In the genomic region with DNA sequence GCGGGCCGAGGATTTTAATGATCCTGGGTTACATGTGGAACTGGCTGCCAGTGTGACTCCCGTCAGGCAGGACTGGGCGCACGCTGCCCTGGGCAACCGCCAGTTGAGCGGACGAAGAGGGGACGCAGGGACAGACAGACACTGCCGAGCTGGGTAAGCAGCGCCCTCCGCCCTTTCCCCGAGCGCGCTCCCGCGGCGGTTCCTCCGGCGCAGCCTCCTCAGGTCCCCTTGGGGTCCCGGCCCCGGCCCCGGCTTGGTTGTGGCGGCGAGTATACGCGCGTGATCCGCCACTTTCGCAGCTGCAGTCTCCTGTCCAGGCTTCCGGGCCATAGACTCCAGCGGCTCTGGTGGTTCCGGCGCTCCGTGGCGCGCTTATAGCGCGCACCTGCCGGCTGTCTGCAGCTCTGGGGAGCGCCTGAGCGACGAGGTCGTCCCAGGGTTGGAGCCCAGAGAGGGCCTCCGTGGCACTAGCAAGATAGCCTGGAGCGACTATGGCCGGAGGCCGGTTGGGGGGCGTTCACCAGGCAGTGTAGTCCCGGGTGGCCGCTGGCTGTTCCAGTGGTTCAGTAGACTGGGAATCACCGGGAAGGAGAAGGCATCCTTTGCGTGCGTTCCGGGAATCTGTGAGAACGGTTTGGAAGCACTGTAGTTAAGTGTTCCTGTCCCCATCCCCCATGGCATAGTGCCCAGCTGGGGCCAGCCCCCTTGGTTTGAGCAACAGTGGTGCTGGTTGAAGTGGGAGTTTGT, we compare ENCODE assay signal across 8 mouse cellular contexts. TPM values are rescaled to one million over a fixed set of nuclear protein-coding genes. Genes with fewer than 3 reads are reported as not detected.
DNase-seq lines count a peak whose midpoint lies in the region; ATAC-seq lines count a peak whose summit lies in the region.

No protein-coding gene starts in this region.

- no peaks in the 10 kb centered on the region for H3K9me3 ChIP-seq in erythroblast, embryonic 14.5 days (ENCODE audit: control insufficient read depth, low read length)
- no peaks in the 10 kb centered on the region for H3K9me3 ChIP-seq in intestine, embryonic 14.5 days (ENCODE audit: control insufficient read depth, low read length)
- no peaks in the 10 kb centered on the region for H3K9me3 ChIP-seq in midbrain, embryonic 14.5 days (ENCODE audit: control insufficient read depth, low read length)
- no peaks in the 10 kb centered on the region for H3K9me3 ChIP-seq in stomach, embryonic 15.5 days

- DNase-seq in gastrocnemius, postnatal 25 days = peak; percentile 63
- DNase-seq in intestine, embryonic 14.5 days (ENCODE audit: low spot score) = peak; percentile 82
- DNase-seq in liver = peak; percentile 46
- peak; percentile 78 for DNase-seq in midbrain, embryonic 14.5 days

- peaks cover 12% of the 10 kb centered on the region for H3K27me3 ChIP-seq in erythroblast, embryonic 14.5 days (ENCODE audit: control insufficient read depth)
- H3K27me3 ChIP-seq in intestine, embryonic 14.5 days (replicated peaks; ENCODE audit: control insufficient read depth, insufficient read depth, low read length) = no peaks in the 10 kb centered on the region
- H3K27me3 ChIP-seq in midbrain, embryonic 14.5 days (ENCODE audit: control insufficient read depth, insufficient read depth, low read length) = no peaks in the 10 kb centered on the region
- H3K27me3 ChIP-seq in stomach, embryonic 15.5 days (replicated peaks) = no peaks in the 10 kb centered on the region

- ATAC-seq in erythroblast, adult 5-6 weeks (replicated peaks; ENCODE audit: low FRiP score, poor library complexity, severe bottlenecking) = no peak
- ATAC-seq in common myeloid progenitor, adult 5-6 weeks (replicated peaks; ENCODE audit: low read depth, poor library complexity, severe bottlenecking) = peak; percentile 16; the same call in 1 of the 2 replicates
- ATAC-seq in intestine, embryonic 14.5 days (replicated peaks; ENCODE audit: low FRiP score, low TSS enrichment, low read depth) = peak; percentile 60
- ATAC-seq in midbrain, embryonic 14.5 days (ENCODE audit: low FRiP score, low TSS enrichment) = peak; percentile 36
- ATAC-seq in stomach, embryonic 15.5 days (ENCODE audit: insufficient read depth, low FRiP score, low read depth) = peak; percentile 24

- H3K4me1 ChIP-seq in erythroblast, embryonic 14.5 days (ENCODE audit: control insufficient read depth) = peaks cover 29% of the 10 kb centered on the region
- peaks cover 31% of the 10 kb centered on the region for H3K4me1 ChIP-seq in intestine, embryonic 14.5 days (replicated peaks; ENCODE audit: control insufficient read depth, insufficient read depth, low read length)
- peaks cover 48% of the 10 kb centered on the region for H3K4me1 ChIP-seq in midbrain, embryonic 14.5 days (ENCODE audit: control insufficient read depth, insufficient read depth, low read length)
- peaks cover 28% of the 10 kb centered on the region; the same call in 1 of the 2 replicates for H3K4me1 ChIP-seq in stomach, embryonic 15.5 days

- peak overlapping the region; percentile 74 for H3K27ac ChIP-seq in intestine, embryonic 14.5 days (ENCODE audit: low read depth)
- H3K27ac ChIP-seq in midbrain, embryonic 14.5 days (replicated peaks; ENCODE audit: low read depth, low read length) = peak overlapping the region; percentile 89
- peak overlapping the region; percentile 82 for H3K27ac ChIP-seq in stomach, embryonic 15.5 days

- peak overlapping the region; percentile 81 for H3K4me3 ChIP-seq in erythroblast, embryonic 14.5 days (replicated peaks)
- H3K4me3 ChIP-seq in intestine, embryonic 14.5 days (ENCODE audit: low read depth, low read length) = peak overlapping the region; percentile 78
- peak overlapping the region; percentile 89 for H3K4me3 ChIP-seq in midbrain, embryonic 14.5 days (replicated peaks; ENCODE audit: low read depth, low read length)
- peak overlapping the region; percentile 74 for H3K4me3 ChIP-seq in stomach, embryonic 15.5 days (replicated peaks)

- H3K36me3 ChIP-seq in erythroblast, embryonic 14.5 days (ENCODE audit: control insufficient read depth) = no peaks in the 10 kb centered on the region
- H3K36me3 ChIP-seq in intestine, embryonic 14.5 days (ENCODE audit: control insufficient read depth, insufficient read depth, low read length) = no peaks in the 10 kb centered on the region
- no peaks in the 10 kb centered on the region for H3K36me3 ChIP-seq in midbrain, embryonic 14.5 days (ENCODE audit: control insufficient read depth, insufficient read depth, low read length)
- no peaks in the 10 kb centered on the region for H3K36me3 ChIP-seq in stomach, embryonic 15.5 days

- H3K9ac ChIP-seq in intestine, embryonic 14.5 days (ENCODE audit: low read length) = peak overlapping the region; percentile 65
- H3K9ac ChIP-seq in midbrain, embryonic 14.5 days (replicated peaks; ENCODE audit: low read length) = peak overlapping the region; percentile 88
- H3K9ac ChIP-seq in stomach, embryonic 15.5 days = peak overlapping the region; percentile 74

- peak overlapping the region; percentile 95 for H3K4me2 ChIP-seq in intestine, embryonic 14.5 days (ENCODE audit: low read length)
- peak overlapping the region; percentile 87 for H3K4me2 ChIP-seq in midbrain, embryonic 14.5 days (ENCODE audit: low read length)
- peak overlapping the region; percentile 97 for H3K4me2 ChIP-seq in stomach, embryonic 15.5 days

- WGBS in intestine, embryonic 14.5 days = under 1% methylated on average over 44 of the region's 56 CpGs
- under 1% methylated on average over 56 of the region's 56 CpGs for WGBS in midbrain, embryonic 14.5 days
- under 1% methylated on average over 56 of the region's 56 CpGs for WGBS in stomach, embryonic 15.5 days

RNA-seq across cellular contexts. Expression of a gene that starts 2.4 kb away (rescaled TPM):
- polyA plus RNA-seq in erythroblast, embryonic 14.5 days (2012) = 0.03 and 0.06 TPM in 2 replicates
- 1.3 TPM in 1 of 2 replicates, not detected in the other for total RNA-seq in erythroblast, adult 5-6 weeks (2015; ENCODE audit: low replicate concordance)
- total RNA-seq in erythroblast, adult 5-6 weeks (2017; ENCODE audit: low replicate concordance) = 0.09 TPM in 1 of 2 replicates, not detected in the other
- 0.23 and 3.1 TPM in 2 replicates for total RNA-seq in common myeloid progenitor, adult 5-6 weeks (2017)
- 1 to 10 TPM; 6.8 to 7.1 TPM for total RNA-seq in gastrocnemius, postnatal 25 days (2021)
- polyA plus RNA-seq in intestine, embryonic 14.5 days (2014; fragmentation: Nextera tagmentation; extraction: Ambion mirVana) = 8.4 and 8.9 TPM in 2 replicates
- 21.2 and 24.1 TPM in 2 replicates for polyA plus RNA-seq in midbrain, embryonic 14.5 days (2014; fragmentation: Nextera tagmentation; extraction: Ambion mirVana)
- polyA plus RNA-seq in stomach, embryonic 15.5 days (2015; fragmentation: Nextera tagmentation; extraction: Ambion mirVana) = 6.6 and 8.3 TPM in 2 replicates
